Comparison of ENCODE assay signal across 8 mouse cellular contexts in genomic region chr13:55640480-55640879, GRCm38 (mm10). TPM values are rescaled to one million over a fixed set of nuclear protein-coding genes. Genes with fewer than 3 reads are reported as not detected.
DNase-seq lines count a peak whose midpoint lies in the region; ATAC-seq lines count a peak whose summit lies in the region.
"Not testable (repeated sequence)": the region's sequence is repeated elsewhere in the genome, so short reads cannot be mapped to it uniquely, and the experiment has no call there.

No protein-coding gene starts in this region.

- not testable (repeated sequence) for H3K4me3 ChIP-seq in hindbrain, embryonic 14.5 days (replicated peaks; ENCODE audit: low read length)

- not testable (repeated sequence) for H3K27ac ChIP-seq in hindbrain, embryonic 14.5 days

- not testable (repeated sequence) for ATAC-seq in hindbrain, embryonic 14.5 days (ENCODE audit: low FRiP score)

- H3K9me3 ChIP-seq in hindbrain, embryonic 14.5 days (ENCODE audit: control insufficient read depth, low read length): not testable (repeated sequence)

- H3K9ac ChIP-seq in hindbrain, embryonic 14.5 days: not testable (repeated sequence)

- DNase-seq in R1 (ENCODE audit: low read depth, low spot score): peak; percentile 80
- peak; percentile 50 for DNase-seq in cerebellum, adult 9-11 months
- DNase-seq in frontal cortex, postnatal 10 days (ENCODE audit: low spot score in 2 of 2): peak; percentile 43 to 68
- DNase-seq in hindbrain, embryonic 14.5 days (ENCODE audit: low spot score): peak; percentile 84
- DNase-seq in left cerebral cortex, adult 11 months (ENCODE audit: low spot score): peak; percentile 59
- DNase-seq in lung, postnatal 4 days: peak; percentile 75 to 85
- DNase-seq in right cerebral cortex, postnatal 10 days (ENCODE audit: low spot score in 2 of 2): peak; percentile 69 to 83
- DNase-seq in urinary bladder, postnatal 10 days (ENCODE audit: low spot score): peak; percentile 30

- H3K27me3 ChIP-seq in hindbrain, embryonic 14.5 days (ENCODE audit: control insufficient read depth, insufficient read depth, low read length): not testable (repeated sequence)

- WGBS in hindbrain, embryonic 14.5 days: 51% methylated on average over 8 of the region's 8 CpGs

- peaks cover 52% of the 10 kb centered on the region for H3K36me3 ChIP-seq in hindbrain, embryonic 14.5 days (replicated peaks; ENCODE audit: control insufficient read depth, insufficient read depth)

- not testable (repeated sequence) for H3K4me2 ChIP-seq in hindbrain, embryonic 14.5 days (replicated peaks)

- not testable (repeated sequence) for H3K4me1 ChIP-seq in hindbrain, embryonic 14.5 days (replicated peaks; ENCODE audit: control insufficient read depth, insufficient read depth, low read length)

RNA-seq across cellular contexts. Expression of gene Ddx46, which starts 5.7 kb away (rescaled TPM):
- polyA plus RNA-seq in hindbrain, embryonic 14.5 days (2014; fragmentation: Nextera tagmentation; extraction: Ambion mirVana): 24.8 and 25.6 TPM in 2 replicates

RNA-seq across cellular contexts. Expression of gene Caml, which starts 17.7 kb away (rescaled TPM):
- polyA plus RNA-seq in hindbrain, embryonic 14.5 days (2014; fragmentation: Nextera tagmentation; extraction: Ambion mirVana): 105 and 107 TPM in 2 replicates

RNA-seq across cellular contexts. Expression of gene B4galt7, which starts 40.8 kb away (rescaled TPM):
- polyA plus RNA-seq in hindbrain, embryonic 14.5 days (2014; fragmentation: Nextera tagmentation; extraction: Ambion mirVana): 18.3 and 25.3 TPM in 2 replicates

RNA-seq across cellular contexts. Expression of gene B230219D22Rik, which starts 52.4 kb away (rescaled TPM):
- 96.0 and 101 TPM in 2 replicates for polyA plus RNA-seq in hindbrain, embryonic 14.5 days (2014; fragmentation: Nextera tagmentation; extraction: Ambion mirVana)

Comparison
In these comparisons a context has a peak if more than half of its experiments do, and no peak if none do; other contexts are left out.
1. DNase-seq: peak in every context shown above with its lines; median percentile 84 in hindbrain, embryonic 14.5 days; 80 in R1; 80 in lung, postnatal 4 days; 76 in right cerebral cortex, postnatal 10 days; 59 in left cerebral cortex, adult 11 months; 56 in frontal cortex, postnatal 10 days; 50 in cerebellum, adult 9-11 months; 30 in urinary bladder, postnatal 10 days.